ENCODE assay signal across 8 mouse cellular contexts in the genomic region with DNA sequence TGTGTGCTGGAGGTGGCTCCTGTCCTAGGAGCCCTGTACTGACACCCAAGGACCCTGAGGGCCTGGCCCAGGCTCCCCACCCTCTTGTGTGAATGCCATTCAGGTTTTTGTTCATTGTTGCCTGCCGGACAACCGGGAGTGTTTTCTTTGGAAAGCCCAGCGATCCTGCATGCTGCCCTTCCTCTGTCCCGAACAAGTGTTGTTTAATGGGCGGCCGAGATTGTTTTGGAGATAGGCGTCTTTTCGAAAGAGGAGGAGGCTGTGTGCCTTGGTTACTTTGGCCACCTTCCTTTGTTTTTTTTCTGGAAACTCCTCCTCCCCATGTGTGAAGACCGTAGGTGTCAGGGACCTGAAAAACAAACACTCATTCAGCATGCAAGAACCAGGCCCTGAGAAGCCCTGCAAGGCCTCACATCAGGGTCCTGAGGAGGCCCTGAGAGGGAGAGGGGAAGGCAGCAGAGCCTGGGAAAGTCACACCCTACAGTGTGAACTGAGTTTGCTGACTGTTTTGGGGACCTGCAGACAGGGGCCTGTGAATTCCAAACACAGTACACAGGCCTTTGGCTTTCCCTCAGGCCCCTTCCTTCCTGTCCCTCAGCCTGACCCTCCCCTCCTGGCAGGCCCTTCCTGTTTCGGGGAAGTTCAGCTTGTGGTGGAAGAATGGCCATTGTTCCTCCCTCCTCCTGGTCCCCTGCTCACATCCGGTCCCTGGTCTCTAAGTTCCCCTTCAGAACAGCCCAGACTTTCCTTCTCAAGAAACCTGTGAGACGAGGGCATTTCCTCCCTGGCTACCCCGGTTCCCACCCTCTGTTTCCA.
DNase-seq lines count a peak whose midpoint lies in the region; ATAC-seq lines count a peak whose summit lies in the region.
"Had no signal": no experiment of that assay in that cellular context is flagged by ENCODE, and none has a peak within 500 bp of the region (broad histone marks: within the 10 kb centered on the region; RNA-seq: fewer than 3 reads in every experiment).

No protein-coding gene starts in this region.

- 58% methylated on average over 13 of the region's 13 CpGs for WGBS in embryonic facial prominence, embryonic 13.5 days
- WGBS in limb, embryonic 13.5 days, result 44% methylated on average over 13 of the region's 13 CpGs

- no peaks in the 10 kb centered on the region for H3K27me3 ChIP-seq in embryonic facial prominence, embryonic 13.5 days
- peaks cover 3% of the 10 kb centered on the region for H3K27me3 ChIP-seq in limb, embryonic 13.5 days

- no peaks in the 10 kb centered on the region for H3K36me3 ChIP-seq in embryonic facial prominence, embryonic 13.5 days
- H3K36me3 ChIP-seq in limb, embryonic 13.5 days, result no peaks in the 10 kb centered on the region

- H3K4me1 ChIP-seq in embryonic facial prominence, embryonic 13.5 days, result peaks cover 12% of the 10 kb centered on the region
- H3K4me1 ChIP-seq in limb, embryonic 13.5 days, result peaks cover 14% of the 10 kb centered on the region; the same call in 1 of the 2 replicates

- DNase-seq in urinary bladder, postnatal 14 days (ENCODE audit: low spot score), result peak; percentile 51
- DNase-seq in urinary bladder, postnatal 25 days (ENCODE audit: low spot score), result no peak
- peak; percentile 37 for DNase-seq in naive thymus-derived CD4-positive, alpha-beta T cell, adult 2 months (ENCODE audit: low read depth)
- no peak for DNase-seq in MN1 (ENCODE audit: low spot score)

- no peak overlapping the region for H3K4me3 ChIP-seq in embryonic facial prominence, embryonic 13.5 days
- H3K4me3 ChIP-seq in limb, embryonic 13.5 days, result no peak overlapping the region
- H3K4me3 ChIP-seq: erythroblast, embryonic 14.5 days had no signal

- no peaks in the 10 kb centered on the region for H3K9me3 ChIP-seq in embryonic facial prominence, embryonic 13.5 days
- H3K9me3 ChIP-seq in limb, embryonic 13.5 days, result no peaks in the 10 kb centered on the region

- H3K9ac ChIP-seq in embryonic facial prominence, embryonic 13.5 days, result peak overlapping the region; percentile 41; the same call in 1 of the 2 replicates
- peak overlapping the region; percentile 39; the same call in 1 of the 2 replicates for H3K9ac ChIP-seq in limb, embryonic 13.5 days

- peak overlapping the region; percentile 60 for H3K27ac ChIP-seq in embryonic facial prominence, embryonic 13.5 days
- H3K27ac ChIP-seq in limb, embryonic 13.5 days, result peak overlapping the region; percentile 45; the same call in 1 of the 2 replicates

- no peak overlapping the region for H3K4me2 ChIP-seq in embryonic facial prominence, embryonic 13.5 days
- no peak overlapping the region for H3K4me2 ChIP-seq in limb, embryonic 13.5 days (replicated peaks)

- peak; percentile 26; the same call in 1 of the 2 replicates for ATAC-seq in embryonic facial prominence, embryonic 13.5 days (ENCODE audit: insufficient number of reproducible peaks, insufficient read depth, low FRiP score, low TSS enrichment, low read depth)
- ATAC-seq in hematopoietic stem cell, adult 5-6 weeks (replicated peaks in 1 of 2; ENCODE audit: insufficient read depth in 1 of 2, low FRiP score in 2 of 2, low TSS enrichment in 1 of 2, low read depth in 1 of 2, poor library complexity in 2 of 2, severe bottlenecking in 2 of 2), result peak; percentile 60 to 63
- 0 out of 2 replicates have a peak, but pooled peaks have one; percentile 19 for ATAC-seq in limb, embryonic 13.5 days (ENCODE audit: low FRiP score, low read depth)

Comparison
In these comparisons a context has a peak if more than half of its experiments do, and no peak if none do; other contexts are left out.
1. DNase-seq: peak in urinary bladder, postnatal 14 days (single experiment) and naive thymus-derived CD4-positive, alpha-beta T cell, adult 2 months (single experiment); none in urinary bladder, postnatal 25 days (single experiment) and MN1 (single experiment).
2. Peak in every context shown above with its lines, with median percentiles within 50 percentile points of each other: ATAC-seq.